Mouse (Mus musculus) cerebellum, adult 2 months (tissue): ENCODE results near the gene Rce1. TPM values are rescaled to one million over a fixed set of nuclear protein-coding genes. Genes with fewer than 3 reads are reported as not detected.

Experiments
- DNase-seq, 2 experiments: peaks; one replicate each; pipeline ENCODE4 v3.0.0; 2021
- H3K27ac ChIP-seq: fragments of 200-500 bp; 2 replicates; pipeline ENCODE4 v1.5.1; 2012; ENCODE audit warnings: low read length, control low read depth, inconsistent platforms; ENCODE audit not compliant: insufficient read depth
- H3K27me3 ChIP-seq: fragments of 200-500 bp; 2 replicates; pipeline ENCODE4 v1.6.1; 2012; ENCODE audit warnings: inconsistent platforms, mild to moderate bottlenecking, low read length, moderate library complexity; ENCODE audit not compliant: control insufficient read depth, insufficient read depth
- H3K4me1 ChIP-seq: fragments of 200-500 bp; 2 replicates; pipeline ENCODE4 v1.6.1; 2011; ENCODE audit warnings: low read length; ENCODE audit not compliant: control insufficient read depth, insufficient read depth
- H3K4me3 ChIP-seq: fragments of 200-500 bp; replicated peaks from 2 replicates; pipeline ENCODE3; 2011; ENCODE audit warnings: mild to moderate bottlenecking, low read depth, low read length, control low read depth; ENCODE audit not compliant: insufficient read depth
- CTCF ChIP-seq: fragments of 200-500 bp; IDR thresholded peaks from 2 replicates; pipeline ENCODE4 v1.5.1; 2011; ENCODE audit warnings: low read depth, mild to moderate bottlenecking, control low read depth, low read length, moderate library complexity, borderline replicate concordance; ENCODE audit not compliant: insufficient read depth
- POLR2A ChIP-seq: fragments of 200-500 bp; IDR thresholded peaks from 2 replicates; pipeline ENCODE4 v1.6.1; 2011; ENCODE audit warnings: low read length, control low read depth, borderline replicate concordance; ENCODE audit not compliant: insufficient read depth
- WGBS: fragments of 180-500 bp; shearing (Covaris S2); methylation state at CpG from one replicate; pipeline ENCODE4 v1.1.7; 2018; 5-methylcytosine and 5-hydroxymethylcytosine counted together
- polyA plus RNA-seq: library from polyadenylated mRNA; depleted of rRNA; stranded (reverse); fragments of >200 nt; gene quantifications from 2 replicates; pipeline ENCODE4 v1.2.3, GENCODE M21; 2012

Rce1 gene
- polyA plus RNA-seq, 1 experiment, result 60.9 TPM

- no peak overlapping the region for H3K27ac ChIP-seq
- H3K4me3 ChIP-seq, result no peak overlapping the region
- DNase-seq, result peak; percentile 76 to 81
- no peaks in the 10 kb centered on the region for H3K27me3 ChIP-seq
- TF ChIP-seq POLR2A (no peak), CTCF (peak; percentile 82)
- 0% methylated on average over 1 of the region's 1 CpGs for WGBS
- H3K4me1 ChIP-seq, result no peaks in the 10 kb centered on the region; the same call in 1 of the 2 replicates
Measured at GRCm38 (mm10) chr19:4628819-4629218, 3.4 kb upstream of the Rce1 start.

- H3K27ac ChIP-seq, result peak overlapping the region; percentile 13; the same call in 1 of the 2 replicates
- DNase-seq, result no peak
- H3K27me3 ChIP-seq, result no peaks in the 10 kb centered on the region
- H3K4me3 ChIP-seq, result peak overlapping the region; percentile 76
- under 1% methylated on average over 35 of the region's 35 CpGs for WGBS
- no peaks in the 10 kb centered on the region; the same call in 1 of the 2 replicates for H3K4me1 ChIP-seq
- TF ChIP-seq POLR2A (no peak), CTCF (no peak)
Measured at GRCm38 (mm10) chr19:4625829-4626535, 541 bp upstream of the Rce1 start.

- DNase-seq, result no peak
- no peak for TF ChIP-seq POLR2A
- TF ChIP-seq CTCF, result no peak
- H3K27ac ChIP-seq, result no peak overlapping the region
- no peaks in the 10 kb centered on the region; the same call in 1 of the 2 replicates for H3K4me1 ChIP-seq
- peak overlapping the region; percentile 76 for H3K4me3 ChIP-seq
- H3K27me3 ChIP-seq, result no peaks in the 10 kb centered on the region
- 22% methylated on average over 4 of the region's 4 CpGs for WGBS
Measured at GRCm38 (mm10) chr19:4624406-4625178, 849 bp downstream of the Rce1 start.

- Histone ChIP-seq H3K27ac (no peak overlapping the region), H3K4me1 (no peaks in the 10 kb centered on the region; the same call in 1 of the 2 replicates), H3K27me3 (no peaks in the 10 kb centered on the region), H3K4me3 (no peak overlapping the region)
- WGBS, result 87% methylated on average over 12 of the region's 12 CpGs
- TF ChIP-seq POLR2A (no peak), CTCF (no peak)
- DNase-seq, result peak in 1 of 2 experiments; percentile 18
Measured at GRCm38 (mm10) chr19:4624006-4624405, 1.4 kb downstream of the Rce1 start.

GRCm38 (mm10) chr19:4623419-4623818, 2.0 kb downstream of the Rce1 start:
- no peak overlapping the region for H3K4me3 ChIP-seq

DNA sequence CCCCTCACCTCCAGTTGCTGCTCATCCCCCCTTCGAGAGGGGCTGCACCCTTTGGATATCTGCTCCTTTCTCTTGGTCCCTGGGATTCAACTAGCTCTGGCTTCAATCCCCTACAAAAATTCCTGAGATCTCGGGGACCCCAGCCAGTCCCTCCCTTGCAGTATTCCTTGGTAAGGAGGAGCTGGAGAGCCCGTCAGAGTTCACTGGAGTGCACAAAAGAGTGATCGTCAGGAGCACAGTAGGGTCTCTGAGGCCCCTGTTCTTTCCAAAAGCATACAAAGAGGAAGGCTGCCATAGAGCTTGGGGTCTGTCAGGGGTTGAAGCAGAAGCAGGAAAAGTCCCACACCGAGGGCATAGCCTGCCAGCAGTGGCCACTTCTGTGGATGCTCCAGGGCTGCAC, 2.7 kb downstream of the Rce1 start:
- WGBS, result 48% methylated on average over 5 of the region's 5 CpGs
- H3K27me3 ChIP-seq, result no peaks in the 10 kb centered on the region
- DNase-seq, result no peak
- H3K4me1 ChIP-seq, result no peaks in the 10 kb centered on the region; the same call in 1 of the 2 replicates
- H3K4me3 ChIP-seq, result no peak overlapping the region
- TF ChIP-seq CTCF, result no peak
- TF ChIP-seq POLR2A, result no peak
- no peak overlapping the region for H3K27ac ChIP-seq

More at GRCm38 (mm10) chr19:4623419-4623818, 2.0 kb downstream of the Rce1 start:
- TF ChIP-seq CTCF (no peak), POLR2A (no peak)
- Histone ChIP-seq H3K4me1 (no peaks in the 10 kb centered on the region; the same call in 1 of the 2 replicates), H3K27me3 (no peaks in the 10 kb centered on the region), H3K27ac (no peak overlapping the region)
- 94% methylated on average over 9 of the region's 9 CpGs for WGBS
- DNase-seq, result no peak

DNA sequence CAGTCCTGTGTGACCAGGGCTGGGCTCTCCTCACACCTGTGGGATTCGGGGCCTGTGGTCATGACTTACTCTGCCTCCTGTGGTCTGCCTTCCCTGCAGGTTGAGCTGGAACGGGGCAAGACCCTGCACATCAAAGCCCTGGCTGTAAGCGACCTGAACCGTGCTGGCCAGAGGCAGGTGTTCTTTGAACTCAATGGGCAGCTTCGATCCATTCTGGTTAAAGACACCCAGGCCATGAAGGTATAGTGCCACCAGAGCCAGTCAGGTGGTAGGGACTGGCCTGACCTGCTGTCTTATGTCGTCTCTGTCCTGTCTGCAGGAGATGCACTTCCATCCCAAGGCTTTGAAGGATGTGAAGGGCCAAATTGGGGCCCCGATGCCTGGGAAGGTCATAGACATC, 4.7 kb downstream of the Rce1 start:
- no peak for DNase-seq
- 86% methylated on average over 7 of the region's 7 CpGs for WGBS
- Histone ChIP-seq H3K4me3 (no peak overlapping the region), H3K27me3 (no peaks in the 10 kb centered on the region), H3K4me1 (0 out of 2 replicates have a peak, but pooled peaks cover 6% of the 10 kb centered on the region), H3K27ac (no peak overlapping the region)
- TF ChIP-seq CTCF, result no peak
- no peak for TF ChIP-seq POLR2A
